Mouse (Mus musculus) kidney, embryonic 15.5 days (tissue): ENCODE data around the gene Cbx8. TPM values are rescaled to one million over a fixed set of nuclear protein-coding genes. Genes with fewer than 3 reads are reported as not detected.

Experiments used
- ATAC-seq: fragments of 200-750 bp; cut with Nextera tagmentation; replicated peaks from 2 replicates; pipeline ENCODE4 v1.8.0; 2017; ENCODE audit warnings: moderate TSS enrichment; ENCODE audit not compliant: low FRiP score
- H3K27ac ChIP-seq: fragments of 300-500 bp; sonication (generic); 2 replicates; pipeline ENCODE4 v1.5.1; 2015; ENCODE audit warnings: mild to moderate bottlenecking, inconsistent platforms
- H3K27me3 ChIP-seq: fragments of 300-500 bp; sonication (generic); 2 replicates; pipeline ENCODE4 v1.6.1; 2015; ENCODE audit warnings: inconsistent platforms
- H3K36me3 ChIP-seq: fragments of 300-500 bp; sonication (generic); 2 replicates; pipeline ENCODE4 v1.6.1; 2015; ENCODE audit warnings: inconsistent platforms
- H3K4me1 ChIP-seq: fragments of 300-500 bp; sonication (generic); 2 replicates; pipeline ENCODE4 v1.6.1; 2015; ENCODE audit warnings: inconsistent platforms
- H3K4me2 ChIP-seq: fragments of 300-500 bp; sonication (generic); 2 replicates; pipeline ENCODE4 v1.6.1; 2015; ENCODE audit warnings: moderate library complexity, mild to moderate bottlenecking, inconsistent platforms
- H3K4me3 ChIP-seq: fragments of 300-500 bp; sonication (generic); replicated peaks from 2 replicates; pipeline ENCODE4 v1.5.1; 2015; ENCODE audit warnings: mild to moderate bottlenecking, inconsistent platforms
- H3K9ac ChIP-seq: fragments of 300-500 bp; sonication (generic); 2 replicates; pipeline ENCODE4 v1.6.1; 2015; ENCODE audit warnings: mild to moderate bottlenecking, inconsistent platforms
- H3K9me3 ChIP-seq: fragments of 300-500 bp; sonication (generic); replicated peaks from 2 replicates; pipeline ENCODE4 v1.6.1; 2016; ENCODE audit warnings: inconsistent platforms
- WGBS: fragments of 180-500 bp; shearing (Covaris S2); methylation state at CpG from one replicate; pipeline ENCODE4 v1.1.7; 2015; ENCODE audit warnings: mixed read lengths; 5-methylcytosine and 5-hydroxymethylcytosine counted together
- polyA plus RNA-seq: library from polyadenylated mRNA; unstranded; fragments of >200 nt; fragmentation: Nextera tagmentation; extraction: Ambion mirVana; gene quantifications from 2 replicates; pipeline ENCODE4 v1.2.1, GENCODE M21; 2015

The Cbx8 gene
- polyA plus RNA-seq, 1 experiment from 2014 or later, result 9.8 TPM

- peak overlapping the region; percentile 32; the same call in 1 of the 2 replicates for H3K9ac ChIP-seq
- peaks cover 91% of the 10 kb centered on the region for H3K27me3 ChIP-seq
- peak; percentile 88 for ATAC-seq
- WGBS, result under 1% methylated on average over 42 of the region's 42 CpGs
- peak overlapping the region; percentile 72 for H3K4me2 ChIP-seq
- peak overlapping the region; percentile 61 for H3K4me3 ChIP-seq
- no peaks in the 10 kb centered on the region for H3K36me3 ChIP-seq
- peak overlapping the region; percentile 56; the same call in 1 of the 2 replicates for H3K27ac ChIP-seq
- H3K4me1 ChIP-seq, result peaks cover 67% of the 10 kb centered on the region
- H3K9me3 ChIP-seq, result no peaks in the 10 kb centered on the region
These were observed 12.5 kb upstream of the Cbx8 start for GRCm38 (mm10) chr11:119053257-119053670.

- H3K9me3 ChIP-seq, result no peaks in the 10 kb centered on the region
- H3K9ac ChIP-seq, result peak overlapping the region; percentile 32; the same call in 1 of the 2 replicates
- peak; percentile 30; the same call in 1 of the 2 replicates for ATAC-seq
- peaks cover 67% of the 10 kb centered on the region for H3K4me1 ChIP-seq
- no peaks in the 10 kb centered on the region for H3K36me3 ChIP-seq
- H3K4me2 ChIP-seq, result peak overlapping the region; percentile 72
- peak overlapping the region; percentile 61 for H3K4me3 ChIP-seq
- peak overlapping the region; percentile 56; the same call in 1 of the 2 replicates for H3K27ac ChIP-seq
- H3K27me3 ChIP-seq, result peaks cover 91% of the 10 kb centered on the region
- 2% methylated on average over 13 of the region's 13 CpGs for WGBS
These were observed 12.0 kb upstream of the Cbx8 start for GRCm38 (mm10) chr11:119052661-119053256.

- Histone ChIP-seq H3K27ac (0 out of 2 replicates have a peak overlapping the region, but pooled peaks have one; percentile 56), H3K4me3 (peak overlapping the region; percentile 61; the same call in 1 of the 2 replicates), H3K36me3 (no peaks in the 10 kb centered on the region), H3K9ac (no peak overlapping the region), H3K27me3 (peaks cover 91% of the 10 kb centered on the region), H3K9me3 (no peaks in the 10 kb centered on the region), H3K4me2 (peak overlapping the region; percentile 72), H3K4me1 (peaks cover 67% of the 10 kb centered on the region)
- WGBS, result 3% methylated on average over 15 of the region's 15 CpGs
- no peak for ATAC-seq
These were observed 11.3 kb upstream of the Cbx8 start for GRCm38 (mm10) chr11:119051927-119052660.

GRCm38 (mm10) chr11:119051426-119051825, 10.7 kb upstream of the Cbx8 start:
- Histone ChIP-seq H3K27ac (no peak overlapping the region), H3K4me1 (peaks cover 68% of the 10 kb centered on the region)
- ATAC-seq, result no peak

GRCm38 (mm10) chr11:119050361-119050760, 9.6 kb upstream of the Cbx8 start:
- H3K27me3 ChIP-seq, result peaks cover 99% of the 10 kb centered on the region
- no peak overlapping the region for H3K9ac ChIP-seq
- H3K4me1 ChIP-seq, result peaks cover 61% of the 10 kb centered on the region
- no peak overlapping the region for H3K4me2 ChIP-seq
- WGBS, result 0% methylated on average over 2 of the region's 2 CpGs
- no peaks in the 10 kb centered on the region for H3K9me3 ChIP-seq
- no peaks in the 10 kb centered on the region for H3K36me3 ChIP-seq
- no peak overlapping the region for H3K27ac ChIP-seq
- H3K4me3 ChIP-seq, result no peak overlapping the region
- ATAC-seq, result no peak

More at GRCm38 (mm10) chr11:119051426-119051825, 10.7 kb upstream of the Cbx8 start:
- Histone ChIP-seq H3K27me3 (peaks cover 97% of the 10 kb centered on the region), H3K4me3 (no peak overlapping the region), H3K9me3 (no peaks in the 10 kb centered on the region), H3K4me2 (no peak overlapping the region), H3K9ac (no peak overlapping the region), H3K36me3 (no peaks in the 10 kb centered on the region)

GRCm38 (mm10) chr11:119048133-119048510, 7.4 kb upstream of the Cbx8 start:
- Histone ChIP-seq H3K4me1 (peaks cover 57% of the 10 kb centered on the region), H3K4me3 (peak overlapping the region; percentile 39)

GRCm38 (mm10) chr11:119047261-119048132, 6.7 kb upstream of the Cbx8 start:
- H3K4me3 ChIP-seq, result peak overlapping the region; percentile 39
- no peaks in the 10 kb centered on the region for H3K9me3 ChIP-seq
- peaks cover 57% of the 10 kb centered on the region for H3K4me1 ChIP-seq
- H3K9ac ChIP-seq, result no peak overlapping the region
- peak overlapping the region; percentile 60 for H3K4me2 ChIP-seq
- H3K27me3 ChIP-seq, result peaks cover 100% of the 10 kb centered on the region
- no peaks in the 10 kb centered on the region for H3K36me3 ChIP-seq
- 1% methylated on average over 43 of the region's 43 CpGs for WGBS
- H3K27ac ChIP-seq, result no peak overlapping the region
- 0 out of 2 replicates have a peak, but pooled peaks have one; percentile 19 for ATAC-seq

More at GRCm38 (mm10) chr11:119048133-119048510, 7.4 kb upstream of the Cbx8 start:
- Histone ChIP-seq H3K27me3 (peaks cover 100% of the 10 kb centered on the region), H3K9ac (no peak overlapping the region), H3K9me3 (no peaks in the 10 kb centered on the region), H3K4me2 (peak overlapping the region; percentile 60; the same call in 1 of the 2 replicates), H3K27ac (no peak overlapping the region), H3K36me3 (no peaks in the 10 kb centered on the region)
- WGBS, result under 1% methylated on average over 13 of the region's 13 CpGs
- ATAC-seq, result no peak

GRCm38 (mm10) chr11:119046601-119047245, 6.0 kb upstream of the Cbx8 start:
- Histone ChIP-seq H3K4me2 (peak overlapping the region; percentile 60), H3K9ac (peak overlapping the region; percentile 6; the same call in 1 of the 2 replicates), H3K27ac (no peak overlapping the region), H3K4me3 (peak overlapping the region; percentile 39), H3K27me3 (peaks cover 100% of the 10 kb centered on the region), H3K36me3 (no peaks in the 10 kb centered on the region), H3K9me3 (no peaks in the 10 kb centered on the region), H3K4me1 (peaks cover 57% of the 10 kb centered on the region)
- no peak for ATAC-seq
- WGBS, result 1% methylated on average over 39 of the region's 39 CpGs

- H3K27me3 ChIP-seq, result peaks cover 87% of the 10 kb centered on the region
- H3K4me2 ChIP-seq, result peak overlapping the region; percentile 43
- no peak overlapping the region for H3K27ac ChIP-seq
- peak overlapping the region; percentile 21 for H3K4me3 ChIP-seq
- H3K36me3 ChIP-seq, result no peaks in the 10 kb centered on the region
- no peak for ATAC-seq
- H3K9me3 ChIP-seq, result no peaks in the 10 kb centered on the region
- H3K4me1 ChIP-seq, result peaks cover 71% of the 10 kb centered on the region
- H3K9ac ChIP-seq, result 0 out of 2 replicates have a peak overlapping the region, but pooled peaks have one; percentile 1
- 2% methylated on average over 41 of the region's 41 CpGs for WGBS
These were observed 4.0 kb upstream of the Cbx8 start for GRCm38 (mm10) chr11:119044551-119045337.

GRCm38 (mm10) chr11:119043761-119044550, 3.2 kb upstream of the Cbx8 start:
- Histone ChIP-seq H3K27ac (no peak overlapping the region), H3K4me1 (peaks cover 79% of the 10 kb centered on the region), H3K36me3 (peaks cover 3% of the 10 kb centered on the region; the same call in 1 of the 2 replicates), H3K27me3 (peaks cover 87% of the 10 kb centered on the region), H3K4me2 (peak overlapping the region; percentile 43; the same call in 1 of the 2 replicates), H3K9me3 (no peaks in the 10 kb centered on the region), H3K9ac (no peak overlapping the region), H3K4me3 (peak overlapping the region; percentile 21; the same call in 1 of the 2 replicates)
- ATAC-seq, result no peak
- WGBS, result 3% methylated on average over 10 of the region's 10 CpGs
